Mouse (Mus musculus): ENCODE results near the gene Ckap2l.

Ckap2l gene

GRCm38 (mm10) chr2:129233218-129233617 is 63.8 kb downstream of the Ckap2l start:
- DNase-seq: no peak

- DNase-seq: peak; percentile 73
Observed at GRCm38 (mm10) chr2:129232484-129232883, 64.5 kb downstream of the Ckap2l start.

- DNase-seq: no peak
Observed at GRCm38 (mm10) chr2:129232023-129232422, 65.0 kb downstream of the Ckap2l start.

GRCm38 (mm10) chr2:129229316-129229715 is 67.7 kb downstream of the Ckap2l start:
- DNase-seq: no peak

GRCm38 (mm10) chr2:129228571-129228970 is 68.4 kb downstream of the Ckap2l start:
- no peak for DNase-seq

GRCm38 (mm10) chr2:129227709-129228108 is 69.3 kb downstream of the Ckap2l start:
- DNase-seq: no peak

- no peak for DNase-seq
Observed at GRCm38 (mm10) chr2:129227011-129227529, 69.9 kb downstream of the Ckap2l start.

GRCm38 (mm10) chr2:129226296-129226851 is 70.6 kb downstream of the Ckap2l start:
- no peak for DNase-seq

GRCm38 (mm10) chr2:129225251-129225819 is 71.7 kb downstream of the Ckap2l start:
- no peak for DNase-seq

GRCm38 (mm10) chr2:129224178-129224577 is 72.8 kb downstream of the Ckap2l start:
- no peak for DNase-seq

- no peak for DNase-seq
Observed at GRCm38 (mm10) chr2:129221097-129221632, 75.8 kb downstream of the Ckap2l start.

- no peak for DNase-seq
Observed at GRCm38 (mm10) chr2:129218537-129219105, 78.4 kb downstream of the Ckap2l start.
